Mouse (Mus musculus) ovary, postnatal 36 days (tissue): ENCODE data around the gene Pphln1.
"Not testable (repeated sequence)": the region's sequence is repeated elsewhere in the genome, so short reads cannot be mapped to it uniquely, and the experiment has no call there.

ENCODE experiments used
- DNase-seq: peaks from one replicate; pipeline ENCODE4 v3.0.0; 2022; ENCODE audit warnings: low spot score, mixed read lengths

Gene Pphln1

DNA sequence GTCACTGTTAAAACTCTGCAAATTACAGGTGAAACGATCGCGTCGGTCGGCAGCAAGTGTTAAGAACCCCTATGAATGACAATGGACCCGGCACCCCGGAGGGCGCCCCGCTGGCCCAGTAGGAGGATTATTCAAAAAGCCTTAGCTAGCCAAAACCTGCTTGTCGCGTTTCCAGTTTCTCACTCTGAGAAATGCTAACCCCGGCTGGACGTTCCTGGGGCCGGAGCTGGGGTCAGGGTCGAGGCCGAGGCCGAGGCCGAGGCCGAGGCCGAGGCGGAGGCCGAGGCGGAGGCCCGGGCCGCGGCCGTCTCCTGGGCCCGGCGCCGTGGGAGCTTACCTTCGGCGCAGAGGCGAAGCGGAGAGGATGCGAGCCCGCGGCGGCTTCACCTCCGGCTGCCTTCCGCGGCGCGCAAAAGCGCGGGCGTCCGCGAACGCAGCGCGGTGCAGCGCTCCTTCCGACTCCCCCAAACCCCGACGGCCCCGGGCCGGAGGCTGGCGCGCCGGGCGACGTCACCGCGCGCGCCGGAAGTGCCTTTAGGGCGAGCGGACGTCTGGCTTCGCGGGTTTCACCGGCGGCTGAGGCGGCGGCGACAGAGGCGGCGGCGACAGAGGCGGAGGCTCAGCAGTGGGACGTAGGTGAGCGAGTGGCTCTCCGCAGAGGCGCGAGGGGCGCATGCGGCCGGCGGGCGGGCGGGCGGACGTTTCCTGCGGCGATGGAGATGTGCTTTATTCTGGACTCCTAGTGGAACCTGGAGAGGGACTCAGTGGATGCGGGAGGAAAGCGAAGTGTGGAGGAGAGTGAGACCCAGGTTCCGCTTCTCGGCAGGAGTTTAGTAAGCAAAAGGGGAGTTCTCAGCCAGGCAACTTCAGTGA lies at the start of gene Pphln1, which contains the start of gene Zcrb1:
Gene Pphln1 (plus strand): TSS at position 525 of the 873 bp plus-strand sequence.
Gene Zcrb1 (minus strand): TSS at position 509 of the 873 bp plus-strand sequence.
- DNase-seq = peak; percentile 85

DNA sequence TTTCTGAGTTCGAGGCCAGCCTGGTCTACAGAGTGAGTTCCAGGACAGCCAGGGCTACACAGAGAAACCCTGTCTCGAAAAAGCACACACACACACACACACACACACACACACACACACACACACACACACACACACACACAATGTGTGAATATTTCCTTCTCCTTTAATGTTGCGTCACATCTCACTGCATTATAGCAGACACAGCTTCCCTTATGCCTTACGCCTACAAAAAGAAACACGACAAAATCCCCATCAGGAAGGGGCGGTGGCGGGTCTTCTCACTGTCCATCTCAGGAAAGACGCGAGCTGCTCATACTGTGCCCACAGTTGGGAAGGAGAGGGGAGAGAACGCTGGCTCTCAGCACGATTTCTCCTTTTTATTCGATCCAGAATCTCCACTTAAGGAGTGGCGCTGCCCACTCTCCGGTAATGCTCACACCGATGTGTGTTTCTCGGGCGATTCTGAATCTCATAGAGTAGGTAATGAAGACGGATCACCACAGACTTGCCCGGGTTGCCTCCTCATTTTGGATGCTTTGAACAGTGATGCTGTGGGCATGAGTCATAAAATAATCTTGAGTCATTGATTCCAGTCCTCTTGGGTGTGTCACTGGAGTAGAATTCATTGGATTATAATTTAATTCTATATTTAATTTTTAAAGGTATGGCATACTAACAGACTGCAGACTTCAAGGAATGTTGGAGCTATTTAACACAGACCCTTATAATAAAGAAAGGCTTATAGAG lies 39.6 kb upstream of the Pphln1 start:
- DNase-seq = no peak

DNA sequence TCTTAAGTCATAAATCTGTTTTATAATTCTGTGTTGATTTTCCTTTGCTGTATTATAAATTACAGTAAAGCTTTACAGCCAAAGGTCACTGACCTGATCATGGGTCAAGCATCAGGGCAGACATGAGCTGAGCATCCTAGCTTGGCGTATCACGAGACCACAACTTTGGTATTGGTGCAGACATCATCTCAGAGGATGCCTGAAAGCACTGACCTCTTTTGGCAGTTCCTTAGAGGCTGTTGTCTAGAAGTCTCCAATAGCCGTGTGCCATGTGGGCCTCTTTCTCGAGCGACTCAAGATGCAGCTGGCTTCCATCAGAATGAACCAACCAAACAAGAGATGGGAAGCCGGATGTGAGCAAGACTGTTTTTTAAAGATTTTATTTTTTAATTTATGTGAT lies 32.6 kb upstream of the Pphln1 start:
- no peak for DNase-seq

DNA sequence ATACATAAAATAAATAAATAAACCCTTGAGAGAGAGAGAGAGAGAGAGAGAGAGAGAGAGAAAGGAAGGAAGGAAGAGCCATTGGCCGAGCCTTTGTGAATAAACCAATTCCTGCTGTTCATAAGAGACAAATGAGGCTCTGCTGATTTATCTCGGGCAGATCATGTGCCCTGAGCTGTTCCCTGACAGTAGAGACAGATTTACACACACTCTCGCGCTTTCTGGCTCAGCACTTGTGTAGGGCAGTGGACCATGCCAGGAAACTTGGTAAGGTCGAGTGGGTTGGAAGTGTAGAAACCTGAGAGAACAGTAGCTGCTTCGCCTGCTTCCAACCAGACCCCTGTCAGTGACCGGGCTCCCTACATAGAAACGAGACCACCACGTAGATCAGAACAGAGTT lies 29.6 kb upstream of the Pphln1 start:
- DNase-seq = no peak

DNA sequence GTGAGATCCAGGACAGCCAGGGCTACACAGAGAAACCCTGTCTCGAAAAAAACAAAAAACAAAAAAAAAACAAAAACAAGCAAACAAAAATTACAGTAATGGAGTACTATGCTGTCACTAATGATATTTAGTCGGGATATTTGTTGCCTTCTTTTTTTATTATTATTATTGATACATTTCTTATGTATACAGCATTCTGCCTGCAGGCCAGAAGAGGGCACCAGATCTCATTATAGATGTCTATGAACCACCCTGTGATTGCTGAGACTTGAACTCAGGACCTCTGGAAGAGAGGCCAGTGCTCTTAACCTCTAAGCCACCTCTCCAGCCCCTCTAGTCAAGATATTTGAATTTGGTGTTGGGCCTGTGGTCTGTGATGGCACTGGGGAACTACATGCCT lies 26.3 kb upstream of the Pphln1 start:
- DNase-seq = no peak

DNA sequence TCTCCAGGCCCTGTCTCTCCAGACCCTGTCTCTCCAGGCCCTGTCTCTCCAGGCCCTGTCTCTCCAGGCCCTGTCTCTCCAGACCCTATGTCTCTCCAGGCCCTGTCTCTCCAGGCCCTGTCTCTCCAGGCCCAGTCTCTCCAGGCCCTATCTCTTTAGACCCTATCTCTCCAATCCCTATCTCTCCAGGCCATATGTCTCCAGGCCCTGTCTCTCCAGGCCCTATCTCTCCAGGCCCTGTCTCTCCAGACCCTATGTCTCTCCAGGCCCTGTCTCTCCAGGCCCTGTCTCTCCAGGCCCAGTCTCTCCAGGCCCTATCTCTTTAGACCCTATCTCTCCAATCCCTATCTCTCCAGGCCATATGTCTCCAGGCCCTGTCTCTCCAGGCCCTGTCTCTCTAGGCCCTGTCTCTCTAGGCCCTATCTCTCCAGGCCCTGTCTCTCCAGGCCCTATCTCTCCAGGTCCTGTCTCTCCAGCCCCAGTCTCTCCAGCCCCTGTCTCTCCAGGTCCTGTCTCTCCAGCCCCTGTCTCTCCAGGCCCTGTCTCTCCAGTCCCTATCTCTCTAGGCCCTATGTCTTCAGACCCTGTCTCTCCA lies 25.5 kb upstream of the Pphln1 start:
- DNase-seq = not testable (repeated sequence)

DNA sequence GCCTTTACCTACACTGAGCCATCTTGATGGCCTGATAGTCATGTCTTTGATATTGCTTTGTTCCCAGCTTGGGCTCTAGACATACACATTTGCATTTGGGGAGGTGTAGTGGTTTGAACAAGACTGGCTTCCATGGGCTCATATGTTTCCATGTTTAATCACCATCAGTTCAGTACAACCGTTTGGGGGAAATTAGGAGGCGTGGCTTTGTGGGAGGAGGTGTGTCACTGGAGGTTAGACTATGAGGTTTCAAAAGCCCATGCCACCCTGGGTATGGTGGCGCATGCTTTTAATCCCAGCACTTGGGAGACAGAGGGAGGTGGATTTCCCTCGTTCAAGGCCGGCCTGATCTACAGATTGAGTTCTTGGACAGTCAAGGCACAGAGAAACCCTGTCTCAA lies 22.5 kb upstream of the Pphln1 start:
- no peak for DNase-seq

DNA sequence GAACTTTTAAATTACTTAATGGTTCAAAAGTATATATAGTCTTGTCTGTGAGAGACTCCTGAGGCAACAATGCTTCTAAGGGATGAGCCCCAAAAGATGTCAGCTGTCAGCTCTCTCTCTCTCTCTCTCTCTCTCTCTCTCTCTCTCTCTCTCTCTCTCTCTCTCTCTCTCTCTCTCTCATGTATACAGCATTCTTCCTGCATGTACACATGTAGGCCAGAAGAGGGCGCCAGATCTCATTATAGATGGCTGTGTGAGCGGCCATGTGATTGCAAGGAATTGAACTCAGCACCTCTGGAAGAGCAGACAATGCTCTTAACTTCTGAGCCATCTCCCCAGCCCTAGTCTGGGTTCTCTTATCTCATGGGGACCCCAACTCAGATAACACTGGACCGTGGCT lies 19.0 kb upstream of the Pphln1 start:
- DNase-seq = no peak

DNA sequence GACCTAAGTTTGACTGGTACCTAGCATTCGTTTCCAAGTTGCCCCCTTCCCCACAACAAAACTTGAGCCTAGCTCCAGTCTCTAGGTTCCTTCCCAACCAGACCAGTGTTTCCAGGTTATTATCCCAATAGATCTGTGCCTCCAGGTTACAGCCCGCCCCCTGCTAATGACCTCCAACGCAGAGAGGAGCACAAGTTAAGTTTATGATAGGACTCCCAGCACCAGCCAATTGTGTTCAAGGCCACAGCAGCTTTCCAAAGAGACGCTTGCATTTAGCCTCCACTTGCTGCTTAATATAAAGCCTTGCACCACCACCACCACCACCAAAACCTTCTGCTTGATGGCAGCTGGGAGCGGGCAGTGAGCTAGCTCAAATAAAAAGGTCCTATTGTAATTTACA lies 16.8 kb upstream of the Pphln1 start:
- DNase-seq = no peak

DNA sequence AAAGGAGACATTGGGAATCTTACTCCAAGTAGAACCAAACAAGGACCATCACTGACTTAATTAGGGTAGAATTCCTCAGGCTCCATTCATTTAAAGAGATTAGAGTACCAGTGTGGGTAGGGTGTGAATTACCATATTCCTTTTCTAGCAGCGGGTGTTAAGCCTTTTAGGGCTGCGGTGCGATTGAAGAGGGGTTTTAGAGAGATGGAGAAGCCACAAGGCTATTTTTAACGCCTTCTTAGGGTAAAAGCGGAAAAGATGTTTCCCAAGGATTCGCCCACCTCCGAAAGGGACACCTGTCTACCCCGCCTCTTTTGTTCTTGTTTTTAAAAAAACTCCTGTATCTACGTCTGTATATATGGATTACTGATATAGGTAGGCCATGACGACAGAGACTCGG lies 881 bp upstream of the Pphln1 start:
- no peak for DNase-seq

DNA sequence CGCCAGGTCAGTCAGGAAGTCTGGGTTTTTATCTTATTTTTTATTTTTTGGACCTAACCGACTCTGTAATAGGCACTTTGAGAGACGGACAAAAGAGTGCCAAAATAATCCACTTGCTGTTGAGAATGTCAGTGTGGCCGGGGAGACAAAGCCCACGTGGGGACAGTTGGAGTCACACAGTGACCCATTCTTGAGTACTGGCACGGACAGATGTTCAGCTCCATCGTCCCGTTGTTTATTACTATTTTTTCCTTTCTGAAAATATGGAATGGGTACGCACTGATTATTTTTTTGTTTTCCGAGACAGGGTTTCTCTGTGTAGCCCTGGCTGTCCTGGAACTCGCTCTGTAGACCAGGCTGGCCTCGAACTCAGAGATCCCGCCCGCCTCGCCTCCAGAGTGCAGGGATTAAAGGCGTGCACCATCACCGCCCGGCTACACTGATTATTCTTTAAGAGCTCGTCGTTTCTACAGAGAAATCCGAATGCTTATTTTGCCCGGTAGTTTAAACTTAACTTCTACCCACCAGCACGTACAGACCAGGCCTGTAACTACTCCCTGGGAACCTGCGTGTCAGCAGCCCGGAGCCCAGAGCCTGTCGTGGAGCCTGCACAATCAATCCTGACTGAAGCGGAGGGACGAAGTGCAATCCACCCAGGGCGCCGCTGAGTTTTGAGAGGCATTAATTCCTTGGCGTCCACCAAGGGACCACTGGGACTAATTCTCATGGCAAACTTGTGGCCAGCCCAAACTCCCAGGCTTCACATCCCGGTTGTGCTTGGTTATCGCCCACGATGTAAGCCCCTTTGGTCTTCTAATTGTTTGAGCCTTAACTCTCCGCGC lies 770 bp downstream of the Pphln1 start:
- peak; percentile 7 for DNase-seq

DNA sequence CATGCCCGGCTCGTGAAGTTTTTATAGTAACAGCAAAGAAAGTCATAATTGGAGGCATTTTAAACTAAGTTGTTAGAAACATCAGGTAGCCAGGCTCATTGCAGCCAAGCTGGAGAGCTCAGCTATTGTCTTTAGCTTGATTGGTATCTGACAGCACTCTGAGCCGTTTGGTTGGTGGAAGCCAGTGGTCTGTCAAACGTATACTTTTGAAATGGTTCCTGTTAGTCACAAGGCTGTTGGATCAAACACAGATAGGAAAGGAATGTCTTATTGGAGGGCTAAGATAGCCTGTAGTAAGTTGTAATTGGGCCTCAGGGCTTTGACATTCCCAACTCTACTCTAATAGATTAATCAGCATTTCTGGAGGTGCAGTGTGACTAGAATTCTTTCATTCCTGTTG lies 3.3 kb downstream of the Pphln1 start:
- no peak for DNase-seq

DNA sequence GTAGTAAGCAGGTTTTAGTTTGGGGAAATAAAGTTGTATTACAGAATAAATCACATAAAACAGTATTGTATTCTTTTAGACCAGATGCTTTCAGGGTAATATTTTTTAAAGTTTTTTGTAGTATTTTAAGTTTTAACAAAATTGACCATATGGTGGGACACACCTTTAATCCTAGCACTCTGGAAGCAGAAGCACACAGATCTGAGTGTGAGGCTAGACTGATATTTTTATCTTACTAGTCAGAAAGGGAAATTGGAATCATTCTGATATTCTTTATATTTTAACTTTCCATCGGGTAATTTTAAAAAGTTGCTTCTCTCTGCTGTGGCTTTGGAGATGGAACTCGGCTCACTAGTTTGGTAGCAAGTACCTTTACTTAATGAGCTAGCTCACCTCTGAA lies 4.6 kb downstream of the Pphln1 start:
- DNase-seq = no peak

DNA sequence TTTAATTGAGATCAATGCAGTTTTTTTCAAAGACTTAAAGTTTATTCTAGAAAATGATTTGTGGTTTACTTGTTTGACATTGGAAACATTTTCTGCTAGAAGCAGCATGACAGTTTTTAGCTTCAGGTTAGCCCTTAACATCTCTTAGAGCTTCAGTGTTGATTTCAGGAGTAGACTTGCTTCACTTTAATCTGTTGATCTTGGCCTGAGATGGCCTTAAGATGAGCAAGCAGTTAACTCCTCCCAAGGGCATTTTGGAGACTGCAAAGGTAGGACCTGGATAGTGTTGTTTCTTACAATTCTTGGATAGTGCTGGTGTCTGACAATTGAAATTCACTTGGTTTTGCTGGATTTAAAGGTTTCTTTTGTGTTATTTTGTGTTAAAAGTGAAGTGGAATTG lies 6.7 kb downstream of the Pphln1 start:
- DNase-seq = no peak

DNA sequence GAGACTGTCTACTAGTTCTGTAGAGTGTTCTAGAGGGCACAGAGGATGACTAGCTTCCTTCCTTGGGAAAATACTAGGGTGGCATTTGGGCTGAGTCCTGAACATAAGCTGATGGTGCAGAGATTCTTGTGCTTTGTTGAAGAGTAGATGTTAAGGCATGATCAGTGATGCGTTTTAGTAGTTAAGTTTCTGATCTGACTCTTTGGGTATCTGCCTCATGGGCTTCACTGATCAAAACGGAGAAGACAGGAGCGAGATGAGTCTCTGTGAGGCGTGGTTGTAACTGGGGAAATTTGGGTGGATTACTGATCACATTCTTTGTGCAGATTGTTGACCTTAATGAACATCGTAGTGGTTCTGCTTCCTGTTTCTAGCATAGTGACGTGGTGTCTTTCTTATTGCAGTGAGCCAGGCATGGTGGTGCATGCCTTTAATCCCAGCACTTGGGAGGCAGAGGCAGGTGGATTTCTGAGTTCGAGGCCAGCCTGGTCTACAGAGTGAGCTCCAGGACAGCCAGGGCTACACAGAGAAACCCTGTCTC lies 7.4 kb downstream of the Pphln1 start:
- DNase-seq = no peak

DNA sequence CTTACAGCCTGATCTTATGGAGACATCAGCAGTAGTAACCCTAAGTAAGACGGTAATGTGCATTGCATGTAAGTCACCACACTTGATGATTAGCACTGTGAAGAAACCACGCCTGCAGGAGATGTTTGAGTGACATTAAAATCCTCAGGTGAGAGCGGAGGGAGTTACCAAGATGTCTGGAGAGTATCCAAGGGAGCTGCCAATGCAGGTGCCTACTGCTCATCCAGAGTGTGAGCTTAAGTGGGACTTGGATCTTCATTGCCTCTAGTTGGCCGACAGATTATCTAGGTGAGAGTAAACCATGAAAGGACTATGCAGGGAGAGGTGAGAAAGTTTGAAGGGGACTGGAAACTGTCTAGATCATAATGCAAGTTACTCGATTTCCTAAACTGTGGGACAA lies 8.3 kb downstream of the Pphln1 start:
- no peak for DNase-seq

DNA sequence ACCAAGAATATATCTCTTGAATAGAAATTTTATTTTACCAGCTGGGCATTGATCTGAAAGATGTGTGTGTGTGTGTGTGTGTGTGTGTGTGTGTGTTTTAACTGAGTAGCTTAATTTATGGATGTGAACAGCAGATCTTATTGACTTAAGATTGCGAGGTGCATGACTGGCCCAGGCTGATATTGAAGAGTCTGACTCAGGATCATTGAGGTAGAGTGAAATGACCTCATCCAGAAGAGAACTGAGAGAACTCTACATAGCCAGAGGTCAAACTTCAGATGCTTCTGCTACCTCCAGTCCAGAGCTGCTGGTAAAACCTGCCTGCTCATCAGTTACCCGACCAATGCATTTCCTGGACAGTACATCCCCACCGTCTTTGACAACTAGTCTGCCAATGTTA lies 14.3 kb downstream of the Pphln1 start:
- no peak for DNase-seq

DNA sequence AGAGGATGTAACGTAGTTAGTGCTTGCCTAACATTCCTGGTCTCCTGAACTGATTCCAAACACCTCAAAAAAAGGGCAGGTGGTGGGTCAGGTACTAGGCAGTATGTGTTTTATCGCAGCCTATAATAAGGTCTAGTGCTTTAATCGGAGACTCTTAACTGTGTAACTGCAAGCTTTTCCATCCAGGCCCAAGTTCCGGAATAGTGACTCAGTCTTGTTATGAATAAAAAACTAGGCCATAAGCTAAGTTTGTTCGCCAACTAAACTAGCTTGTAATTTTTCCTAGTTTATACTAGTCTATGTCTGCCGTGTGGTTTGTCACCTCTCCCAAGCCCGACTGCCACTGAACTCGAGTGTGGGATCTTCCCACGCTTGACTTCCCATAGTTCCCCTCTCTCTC lies 16.3 kb downstream of the Pphln1 start:
- DNase-seq = no peak

DNA sequence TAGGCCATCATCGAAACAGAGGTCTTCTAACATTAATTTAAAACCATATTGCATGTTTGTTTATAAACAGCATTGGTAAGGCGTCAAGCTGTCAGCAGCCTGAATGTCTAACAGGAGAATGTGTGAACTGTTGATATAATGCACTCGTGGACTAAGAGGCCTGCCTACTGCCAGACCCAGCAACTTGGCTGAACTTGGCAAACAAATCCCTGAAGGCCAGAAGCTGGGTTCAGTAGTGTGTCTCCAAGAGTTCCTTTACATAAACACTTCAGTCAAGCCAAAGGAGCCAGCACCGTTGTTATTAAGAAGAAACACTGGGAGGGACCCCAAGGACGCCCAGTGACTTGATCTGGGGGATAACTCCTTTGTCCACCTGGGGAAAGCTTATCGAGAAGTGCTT lies 18.1 kb downstream of the Pphln1 start:
- peak; percentile 7 for DNase-seq

DNA sequence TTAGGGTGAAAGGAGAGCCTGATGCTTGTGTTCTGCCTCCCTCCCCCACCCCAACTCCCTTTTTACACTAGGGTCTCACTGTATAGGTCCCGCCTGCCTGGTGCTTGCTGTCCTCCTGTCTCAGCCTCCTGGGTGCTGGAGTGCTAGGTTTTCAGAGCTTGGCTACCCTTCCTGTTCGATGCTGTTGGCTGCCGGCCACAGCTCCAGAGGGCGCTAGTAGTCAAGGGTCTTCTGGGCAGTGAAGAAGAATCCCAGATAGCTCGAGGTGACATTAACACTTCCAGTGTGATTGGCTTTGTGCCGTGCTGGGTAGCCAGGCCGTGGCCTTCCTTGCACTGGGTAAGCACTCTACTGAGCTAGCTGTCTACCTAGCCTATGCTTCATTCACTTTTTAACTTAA lies 22.4 kb downstream of the Pphln1 start:
- DNase-seq = peak; percentile 6

DNA sequence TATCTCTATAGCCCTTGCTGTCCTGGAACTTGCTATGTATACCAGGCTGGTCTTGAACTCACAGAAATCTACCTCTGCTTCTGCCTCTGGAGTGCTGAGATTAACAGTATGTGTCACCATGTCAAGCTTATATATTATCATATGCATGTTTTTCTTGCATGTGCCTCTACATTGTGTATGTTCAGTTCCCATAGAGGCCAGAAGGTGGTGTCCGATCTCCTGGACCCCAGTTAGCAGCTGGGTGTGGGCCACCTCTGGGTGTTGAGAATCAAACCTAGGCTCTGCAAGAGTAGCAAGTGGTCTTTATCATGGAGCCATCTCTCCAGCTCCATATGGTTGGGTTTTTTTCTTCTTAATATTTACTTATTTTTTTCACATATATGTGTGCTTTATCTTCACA lies 24.4 kb downstream of the Pphln1 start:
- no peak for DNase-seq

DNA sequence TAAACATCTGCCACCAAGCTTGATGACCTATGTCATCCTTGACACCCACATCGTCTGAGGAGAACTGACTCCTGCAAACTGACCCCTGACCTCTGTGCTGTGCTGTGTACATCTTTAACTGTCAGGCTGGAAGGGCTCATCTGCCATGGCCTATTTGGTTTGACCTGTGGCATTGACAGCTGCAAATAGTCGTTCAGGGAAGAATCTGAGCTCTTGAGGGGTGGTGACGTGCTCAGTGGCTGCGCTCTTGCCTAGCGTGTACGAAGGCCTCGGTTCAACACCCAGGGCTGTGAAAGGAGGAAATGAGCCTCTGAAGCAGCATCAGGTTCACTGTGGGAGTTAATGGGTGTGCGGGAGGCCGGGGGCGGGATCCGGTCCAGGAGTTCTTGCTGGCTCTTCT lies 35.7 kb downstream of the Pphln1 start:
- DNase-seq = no peak
